Mouse (Mus musculus) E14TG2a.4 (cell line): ENCODE results near the gene Zzz3.

Experiments used
- H3K27me3 ChIP-seq: 2 replicates; pipeline ENCODE4 v1.6.1; 2014; ENCODE audit warnings: low read length, control low read depth; ENCODE audit not compliant: insufficient read depth
- H3K36me3 ChIP-seq: 2 replicates; pipeline ENCODE4 v1.6.1; 2014; ENCODE audit warnings: low read length, control low read depth; ENCODE audit not compliant: insufficient read depth
- H3K4me1 ChIP-seq: replicated peaks from 2 replicates; pipeline ENCODE4 v1.6.1; 2014; ENCODE audit warnings: low read depth, low read length, control low read depth
- H3K4me3 ChIP-seq: replicated peaks from 2 replicates; pipeline ENCODE4 v1.5.1; 2014; ENCODE audit warnings: mild to moderate bottlenecking, low read length
- H3K9me3 ChIP-seq: 2 replicates; pipeline ENCODE4 v1.6.1; 2014; ENCODE audit warnings: low read length, control low read depth
- CTCF ChIP-seq: conservative IDR thresholded peaks from 2 replicates; pipeline ENCODE4 v1.5.1; 2014; ENCODE audit warnings: low read length
- NANOG ChIP-seq: IDR thresholded peaks from 2 replicates; pipeline ENCODE4 v1.6.1; 2014; ENCODE audit warnings: borderline replicate concordance, low read length, mixed read lengths
- POU5F1 ChIP-seq: IDR thresholded peaks from 2 replicates; pipeline ENCODE4 v1.6.1; 2014; ENCODE audit warnings: low read length, borderline replicate concordance

Zzz3 gene

GRCm38 (mm10) chr3:152488964-152489363, 93.7 kb downstream of the Zzz3 start:
- TF ChIP-seq POU5F1: no peak
- TF ChIP-seq CTCF: no peak
- no peak for TF ChIP-seq NANOG
- H3K36me3 ChIP-seq: no peaks in the 10 kb centered on the region
- H3K4me3 ChIP-seq: no peak overlapping the region
- peaks cover 34% of the 10 kb centered on the region for H3K27me3 ChIP-seq
- no peaks in the 10 kb centered on the region for H3K9me3 ChIP-seq
- H3K4me1 ChIP-seq: no peaks in the 10 kb centered on the region

- no peaks in the 10 kb centered on the region for H3K9me3 ChIP-seq
- no peak for TF ChIP-seq NANOG
- TF ChIP-seq CTCF: no peak
- TF ChIP-seq POU5F1: no peak
- peaks cover 23% of the 10 kb centered on the region for H3K27me3 ChIP-seq
- no peaks in the 10 kb centered on the region for H3K36me3 ChIP-seq
- no peak overlapping the region for H3K4me3 ChIP-seq
- no peaks in the 10 kb centered on the region for H3K4me1 ChIP-seq
Measured at GRCm38 (mm10) chr3:152490423-152490822, 95.2 kb downstream of the Zzz3 start.

- Histone ChIP-seq H3K36me3 (no peaks in the 10 kb centered on the region), H3K27me3 (peaks cover 15% of the 10 kb centered on the region), H3K9me3 (no peaks in the 10 kb centered on the region), H3K4me3 (no peak overlapping the region), H3K4me1 (no peaks in the 10 kb centered on the region)
- no peak for TF ChIP-seq POU5F1
- TF ChIP-seq CTCF: no peak
- no peak for TF ChIP-seq NANOG
Measured at GRCm38 (mm10) chr3:152492241-152492640, 97.0 kb downstream of the Zzz3 start.

GRCm38 (mm10) chr3:152493813-152494212, 98.5 kb downstream of the Zzz3 start:
- Histone ChIP-seq H3K4me3 (no peak overlapping the region), H3K36me3 (no peaks in the 10 kb centered on the region), H3K9me3 (no peaks in the 10 kb centered on the region), H3K27me3 (peaks cover 3% of the 10 kb centered on the region), H3K4me1 (no peaks in the 10 kb centered on the region)
- TF ChIP-seq POU5F1 (no peak), CTCF (no peak), NANOG (no peak)

- H3K4me3 ChIP-seq: no peak overlapping the region
- no peaks in the 10 kb centered on the region for H3K27me3 ChIP-seq
- no peaks in the 10 kb centered on the region for H3K9me3 ChIP-seq
- TF ChIP-seq NANOG: no peak
- no peak for TF ChIP-seq POU5F1
- TF ChIP-seq CTCF: no peak
- no peaks in the 10 kb centered on the region for H3K4me1 ChIP-seq
- H3K36me3 ChIP-seq: no peaks in the 10 kb centered on the region
Measured at GRCm38 (mm10) chr3:152494667-152495360, 99.5 kb downstream of the Zzz3 start.

- no peak for TF ChIP-seq CTCF
- no peak for TF ChIP-seq NANOG
- no peak for TF ChIP-seq POU5F1
- Histone ChIP-seq H3K36me3 (no peaks in the 10 kb centered on the region), H3K4me1 (no peaks in the 10 kb centered on the region), H3K4me3 (no peak overlapping the region), H3K27me3 (no peaks in the 10 kb centered on the region), H3K9me3 (no peaks in the 10 kb centered on the region)
Measured at GRCm38 (mm10) chr3:152495415-152495898, 100.2 kb downstream of the Zzz3 start.

GRCm38 (mm10) chr3:152497084-152497483, 101.8 kb downstream of the Zzz3 start:
- Histone ChIP-seq H3K4me3 (no peak overlapping the region), H3K36me3 (no peaks in the 10 kb centered on the region), H3K9me3 (no peaks in the 10 kb centered on the region), H3K4me1 (no peaks in the 10 kb centered on the region), H3K27me3 (no peaks in the 10 kb centered on the region)
- no peak for TF ChIP-seq POU5F1
- no peak for TF ChIP-seq NANOG
- TF ChIP-seq CTCF: no peak

- Histone ChIP-seq H3K9me3 (no peaks in the 10 kb centered on the region), H3K27me3 (no peaks in the 10 kb centered on the region), H3K4me1 (no peaks in the 10 kb centered on the region), H3K4me3 (no peak overlapping the region), H3K36me3 (no peaks in the 10 kb centered on the region)
- TF ChIP-seq CTCF: no peak
- no peak for TF ChIP-seq POU5F1
- TF ChIP-seq NANOG: no peak
Measured at GRCm38 (mm10) chr3:152497842-152498241, 102.6 kb downstream of the Zzz3 start.

GRCm38 (mm10) chr3:152498968-152499696, 103.9 kb downstream of the Zzz3 start:
- no peaks in the 10 kb centered on the region for H3K27me3 ChIP-seq
- TF ChIP-seq NANOG (no peak), POU5F1 (no peak), CTCF (no peak)

More at GRCm38 (mm10) chr3:152498968-152499696, 103.9 kb downstream of the Zzz3 start:
- no peak overlapping the region for H3K4me3 ChIP-seq
- no peaks in the 10 kb centered on the region for H3K36me3 ChIP-seq
- H3K9me3 ChIP-seq: no peaks in the 10 kb centered on the region
- H3K4me1 ChIP-seq: no peaks in the 10 kb centered on the region
